Mouse (Mus musculus) hindlimb bud, embryonic 11.5 days (tissue): Measurements from ENCODE around the gene St8sia2.

Source experiments
- DNase-seq: peaks from one replicate; pipeline ENCODE4 v3.0.0-alpha.2; 2012; ENCODE audit warnings: low read depth, low spot score; ENCODE audit errors: extremely low spot score

St8sia2 gene

GRCm38 (mm10) chr7:74013601-74014175 is at the start of gene St8sia2:
Gene St8sia2, minus strand, starts transcription at chr7:74013690.
- peak; percentile 41 for DNase-seq

- no peak for DNase-seq
Observed at GRCm38 (mm10) chr7:74061076-74061475, 47.6 kb upstream of the St8sia2 start.

- DNase-seq: no peak
Observed at GRCm38 (mm10) chr7:74060306-74060946, 46.9 kb upstream of the St8sia2 start.

- no peak for DNase-seq
Observed at GRCm38 (mm10) chr7:74059684-74060083, 46.2 kb upstream of the St8sia2 start.

- DNase-seq: no peak
Observed at GRCm38 (mm10) chr7:74055753-74056152, 42.3 kb upstream of the St8sia2 start.

GRCm38 (mm10) chr7:74047591-74047990 is 34.1 kb upstream of the St8sia2 start:
- DNase-seq: no peak

- no peak for DNase-seq
Observed at GRCm38 (mm10) chr7:74045166-74045957, 31.9 kb upstream of the St8sia2 start.

- no peak for DNase-seq
Observed at GRCm38 (mm10) chr7:74043562-74044138, 30.2 kb upstream of the St8sia2 start.

GRCm38 (mm10) chr7:74025007-74025406 is 11.5 kb upstream of the St8sia2 start:
- no peak for DNase-seq

- DNase-seq: no peak
Observed at GRCm38 (mm10) chr7:74024171-74024570, 10.7 kb upstream of the St8sia2 start.

GRCm38 (mm10) chr7:74022571-74022970 is 9.1 kb upstream of the St8sia2 start:
- DNase-seq: no peak

GRCm38 (mm10) chr7:74021771-74022170 is 8.3 kb upstream of the St8sia2 start:
- no peak for DNase-seq

GRCm38 (mm10) chr7:74016613-74017012 is 3.1 kb upstream of the St8sia2 start:
- DNase-seq: no peak

GRCm38 (mm10) chr7:74012858-74013600 is 461 bp downstream of the St8sia2 start:
- no peak for DNase-seq

- no peak for DNase-seq
Observed at GRCm38 (mm10) chr7:74011976-74012857, 1.3 kb downstream of the St8sia2 start.

- DNase-seq: no peak
Observed at GRCm38 (mm10) chr7:74008946-74009542, 4.4 kb downstream of the St8sia2 start.

GRCm38 (mm10) chr7:74006775-74007371 is 6.6 kb downstream of the St8sia2 start:
- no peak for DNase-seq

- DNase-seq: no peak
Observed at GRCm38 (mm10) chr7:74006364-74006763, 7.1 kb downstream of the St8sia2 start.
